Mouse (Mus musculus): ENCODE data around the gene Itsn2.
"Not testable (repeated sequence)": the region's sequence is repeated elsewhere in the genome, so short reads cannot be mapped to it uniquely, and the experiment has no call there.

GRCm38 (mm10) chr12:4553704-4554103 is 38.7 kb upstream of the Itsn2 start:
- not testable (repeated sequence) for TF ChIP-seq CTCF (conservative IDR thresholded peaks at IDR 0.05; ENCODE audit: low read length); NANOG (IDR thresholded peaks at IDR 0.05; ENCODE audit: borderline replicate concordance, low read length); POU5F1 (IDR thresholded peaks at IDR 0.05; ENCODE audit: borderline replicate concordance, low read length)

All from E14TG2a.4 (cell line).